Mouse (Mus musculus) cerebellum, adult 9-11 months (tissue): ENCODE results near the gene Larp1.

Experiments used
- DNase-seq: peaks from one replicate; pipeline ENCODE4 v3.0.0; 2022

The Larp1 gene

DNA sequence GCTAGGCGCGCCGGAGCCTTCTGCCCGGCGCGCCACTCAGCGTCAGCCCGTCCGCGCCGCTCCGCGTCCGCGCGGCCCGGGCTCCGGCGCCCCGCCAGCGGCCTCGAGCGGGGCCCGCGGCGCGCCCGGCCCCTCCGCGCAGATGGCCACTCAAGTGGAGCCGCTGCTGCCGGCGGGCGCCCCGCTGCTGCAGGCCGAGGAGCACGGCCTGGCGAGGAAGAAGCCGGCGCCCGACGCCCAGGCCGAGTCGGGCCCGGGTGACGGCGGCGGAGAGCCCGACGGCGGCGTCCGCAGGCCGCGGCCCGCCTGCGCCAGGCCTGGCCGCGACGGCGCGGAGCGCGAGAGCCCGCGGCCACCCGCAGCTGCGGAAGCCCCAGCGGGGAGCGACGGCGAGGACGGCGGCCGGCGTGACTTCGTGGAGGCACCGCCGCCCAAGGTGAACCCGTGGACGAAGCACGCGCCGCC is at the start of gene Larp1:
Gene Larp1, plus strand, starts transcription at position 14 of the 465 bp plus-strand sequence.
- DNase-seq = peak; percentile 72

DNA sequence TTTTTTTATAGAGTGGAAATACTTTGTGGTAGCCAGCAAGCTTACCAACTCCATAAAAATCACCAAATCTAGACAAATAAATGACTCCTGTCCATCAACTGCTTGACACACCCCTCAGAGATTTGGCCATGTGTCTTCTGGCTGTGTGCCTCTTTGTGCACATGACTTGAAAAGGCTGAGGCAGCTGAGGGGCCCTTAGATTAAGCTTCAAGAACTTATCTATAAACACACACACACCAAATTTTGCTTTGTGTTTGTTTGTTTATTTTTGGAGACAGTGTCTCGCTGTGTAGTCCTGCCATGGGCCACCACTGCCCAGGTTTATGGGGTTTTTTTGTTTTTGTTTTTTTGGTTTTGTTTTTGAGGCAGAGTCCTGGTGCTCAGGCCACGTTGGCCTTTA is 48.9 kb upstream of the Larp1 start:
- no peak for DNase-seq

DNA sequence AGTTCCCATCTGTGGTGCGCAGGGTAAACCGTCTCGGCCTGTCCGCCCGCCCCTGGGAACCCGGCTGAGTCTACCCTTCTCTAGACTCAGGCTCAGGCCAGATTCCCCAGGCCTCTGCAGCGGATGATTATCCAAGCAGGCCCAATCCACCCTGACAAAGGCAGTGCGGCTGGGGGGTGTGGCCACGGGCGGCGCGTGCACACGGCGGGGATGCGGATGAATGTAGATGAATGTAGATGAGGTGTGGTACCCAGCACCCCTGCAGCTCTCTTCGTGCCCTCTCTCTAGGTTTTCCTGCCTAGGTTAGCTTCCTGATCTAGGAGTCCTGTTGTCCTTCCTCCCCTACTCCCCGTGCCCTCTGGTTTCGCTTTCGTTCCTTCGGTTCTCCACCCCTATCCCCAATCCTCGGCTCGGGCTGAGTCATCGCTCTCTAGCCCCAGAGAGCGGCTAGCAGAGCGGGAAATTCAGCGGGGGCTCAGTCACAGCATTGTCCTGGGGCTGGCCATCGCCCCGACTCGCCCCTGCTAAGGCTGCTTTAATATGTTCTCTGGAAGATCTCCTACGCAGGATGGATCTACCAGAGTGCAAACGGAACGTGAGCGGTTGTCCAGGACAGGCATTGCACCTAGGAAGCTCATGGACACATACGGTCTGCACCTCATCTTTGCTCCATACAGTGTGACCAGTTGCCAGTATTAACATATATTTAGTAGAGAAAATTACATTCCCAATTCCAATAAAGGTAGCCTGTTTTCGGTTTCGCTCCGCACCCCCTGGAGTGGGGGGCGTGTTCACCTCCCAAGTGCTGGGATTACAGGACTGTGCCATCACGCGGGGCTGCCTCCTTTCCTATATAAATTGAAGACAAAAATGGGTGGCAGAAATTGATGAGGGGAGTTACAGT is 46.2 kb upstream of the Larp1 start:
- peak; percentile 88 for DNase-seq

DNA sequence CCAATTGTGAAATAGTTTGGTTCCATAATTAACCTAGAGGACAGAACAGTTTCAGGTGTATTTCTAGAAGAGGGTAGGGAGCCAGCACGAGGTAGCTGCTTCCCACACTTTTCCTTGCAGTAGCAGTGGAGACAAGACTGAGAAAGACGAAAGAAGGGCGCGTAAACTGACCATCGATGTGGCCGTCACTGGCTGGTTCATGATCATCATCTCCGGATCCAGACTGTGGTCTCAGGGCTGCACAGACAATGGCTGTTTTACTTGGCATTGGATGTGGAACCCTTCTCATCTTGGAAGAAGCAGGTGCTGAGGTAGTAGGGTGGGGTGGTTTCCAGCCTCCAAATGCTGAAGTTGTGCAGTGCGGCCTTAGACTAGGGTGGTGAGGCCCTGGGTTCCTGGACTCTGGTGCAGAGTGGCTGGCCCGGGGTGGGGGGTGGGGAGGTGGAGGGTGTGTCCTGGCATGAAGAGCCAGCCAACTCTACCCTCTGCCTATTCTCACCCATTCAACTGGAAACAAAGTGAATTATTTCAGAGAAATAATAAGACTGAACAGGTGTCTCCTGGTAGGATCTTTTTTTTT is 45.5 kb upstream of the Larp1 start:
- peak; percentile 37 for DNase-seq

DNA sequence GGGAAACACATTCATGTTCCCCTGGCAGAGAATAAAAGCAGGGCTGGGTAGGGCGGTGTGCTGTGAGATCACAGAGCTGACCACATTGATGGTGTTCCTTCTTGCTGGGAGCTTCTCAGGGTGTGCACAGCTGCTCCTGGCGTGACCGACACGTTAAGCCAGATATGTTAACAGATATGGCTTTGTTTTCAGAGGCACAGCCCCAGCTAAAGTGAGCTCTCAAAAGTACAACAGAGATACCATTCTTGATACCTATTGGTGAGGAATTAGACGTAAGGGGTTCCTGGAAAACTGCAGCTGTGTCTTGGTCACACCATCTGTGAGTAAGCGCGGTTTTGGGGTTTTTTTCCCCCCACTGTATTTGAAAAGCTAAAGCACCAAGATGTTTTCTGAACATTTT is 42.2 kb upstream of the Larp1 start:
- DNase-seq = no peak

DNA sequence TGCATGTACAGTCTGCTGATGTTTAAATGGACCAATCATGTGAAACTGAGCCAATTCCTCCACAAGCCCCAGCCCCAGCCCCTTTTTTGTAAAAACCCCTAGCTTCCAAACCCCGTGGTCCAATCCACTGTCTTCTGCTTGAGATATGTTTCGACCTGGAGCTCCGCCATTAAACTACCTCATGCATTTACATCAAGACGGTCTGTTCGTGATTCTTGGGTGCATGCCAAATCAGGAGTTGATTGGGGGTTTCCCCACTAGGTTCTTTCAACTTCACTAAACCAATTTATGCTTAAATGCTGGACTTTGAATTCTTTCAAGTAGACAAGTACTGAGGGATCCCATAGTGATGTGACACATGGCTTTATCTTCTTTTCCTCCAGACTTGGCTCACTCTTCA is 40.6 kb upstream of the Larp1 start:
- DNase-seq = no peak

DNA sequence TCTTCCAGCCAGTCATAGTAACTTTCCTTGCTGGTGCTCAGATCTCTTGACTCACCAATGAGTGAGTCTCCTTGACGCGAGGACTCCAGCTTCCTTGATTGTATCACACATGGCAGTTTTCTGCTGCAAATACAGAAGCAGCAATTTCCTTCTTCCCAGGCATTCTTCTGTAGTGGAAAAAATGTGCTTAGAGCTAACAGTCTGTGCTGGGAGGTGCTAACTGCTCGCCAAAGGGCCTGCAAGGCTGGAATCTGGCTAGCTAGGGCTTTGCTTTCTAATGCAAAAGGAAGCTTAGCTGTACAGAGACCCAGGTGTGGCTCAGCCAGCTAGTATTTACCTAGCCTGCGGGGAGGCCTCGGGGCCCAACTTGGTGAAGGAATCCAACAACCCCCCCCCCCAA is 38.3 kb upstream of the Larp1 start:
- DNase-seq = no peak

DNA sequence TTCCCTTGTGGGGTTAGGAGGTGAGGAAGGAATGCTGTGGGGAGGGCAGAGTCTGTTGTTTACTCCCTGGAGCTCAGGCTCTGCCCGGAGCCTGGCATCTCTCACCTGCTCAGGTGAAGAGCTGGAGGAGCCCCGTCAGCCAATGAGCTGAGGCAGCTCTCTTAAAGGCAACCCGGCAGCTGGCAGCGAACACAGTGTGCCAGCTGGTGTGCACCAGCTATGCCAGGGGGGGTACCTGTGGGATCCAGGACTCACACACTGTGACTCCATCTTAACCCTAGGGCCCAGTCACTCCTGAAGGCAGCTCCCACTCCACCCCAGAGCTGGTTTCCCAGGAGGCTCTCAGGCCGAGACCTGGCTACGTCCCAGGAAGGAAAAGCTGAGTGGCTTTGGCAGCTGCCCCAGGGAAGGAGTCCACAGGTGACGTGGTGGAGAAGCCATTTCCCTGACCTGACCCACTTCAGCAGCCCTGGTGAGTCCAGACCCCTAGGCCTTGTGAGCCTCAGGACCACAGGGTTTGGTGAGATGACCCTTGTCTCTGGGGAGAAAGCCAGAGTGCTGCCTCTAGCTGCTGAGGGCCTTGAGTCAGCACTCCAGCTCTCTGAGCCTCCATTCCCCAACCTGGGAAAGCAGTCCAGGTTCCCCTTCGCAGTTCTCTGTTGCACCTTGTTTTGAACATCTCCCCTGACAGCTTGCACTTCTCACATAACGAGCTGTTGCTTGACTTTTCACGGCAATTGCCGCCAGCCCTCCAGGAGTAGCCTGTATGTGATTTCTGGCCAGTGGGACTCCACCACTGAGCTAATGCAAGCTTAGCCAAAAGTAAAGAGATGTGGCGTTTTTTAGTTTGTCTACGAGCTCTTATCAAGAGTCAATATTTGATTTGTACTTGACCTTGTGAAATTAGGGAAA is 35.6 kb upstream of the Larp1 start:
- DNase-seq = peak; percentile 84

DNA sequence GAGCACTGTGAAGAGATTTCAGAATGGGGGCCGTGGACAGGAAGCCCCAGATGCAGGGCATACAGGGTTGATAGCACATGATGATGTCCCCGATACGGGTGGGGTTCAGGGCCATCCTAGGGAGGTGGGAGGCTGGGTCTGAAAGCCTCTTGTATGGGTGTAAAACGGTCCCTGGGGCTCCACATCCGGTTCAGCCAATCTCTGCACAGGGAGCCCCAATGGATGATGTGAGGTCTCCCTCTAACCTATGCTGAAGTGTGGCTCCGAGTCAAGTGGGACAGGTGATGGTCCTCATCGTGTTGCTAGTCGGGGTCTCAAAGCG is 35.0 kb upstream of the Larp1 start:
- no peak for DNase-seq

DNA sequence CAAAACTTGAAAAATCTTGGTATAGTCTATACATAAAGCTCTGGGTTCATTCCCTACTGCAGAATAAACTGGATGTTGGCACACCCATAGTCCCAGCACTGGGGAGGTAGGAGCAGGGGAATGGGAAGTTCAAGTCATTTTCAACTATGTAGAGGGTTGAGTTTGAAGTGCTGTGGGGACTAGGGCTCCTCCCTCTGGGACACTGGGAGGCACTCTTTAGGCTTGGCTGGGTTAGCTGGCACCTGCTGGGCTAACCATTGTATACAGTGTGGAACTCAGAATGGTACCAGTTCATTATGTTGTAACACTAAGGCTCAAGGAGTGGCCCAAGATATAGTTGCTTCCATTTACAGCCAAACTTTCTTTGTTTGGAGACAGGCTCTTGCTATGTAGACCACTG is 33.0 kb upstream of the Larp1 start:
- DNase-seq = no peak

DNA sequence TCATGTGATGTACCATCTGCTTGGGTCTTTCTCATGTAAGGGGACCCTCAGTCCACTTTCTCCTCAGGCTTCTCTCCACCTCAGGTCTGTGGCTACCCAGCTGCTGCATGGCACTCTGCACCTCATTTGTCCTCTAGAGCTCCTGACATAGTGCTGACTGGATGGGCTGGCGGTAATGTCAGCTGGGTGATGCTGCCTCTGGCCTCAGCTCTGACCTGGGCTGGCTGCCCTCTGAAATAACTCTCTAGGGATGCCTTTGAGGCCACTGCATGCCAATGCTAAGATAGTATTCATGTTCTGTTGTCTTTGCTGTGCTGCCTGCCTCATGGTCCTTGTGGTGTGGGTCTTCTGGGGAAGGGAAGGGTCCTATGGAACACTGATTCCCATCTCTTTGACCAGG is 31.2 kb upstream of the Larp1 start:
- DNase-seq = no peak

DNA sequence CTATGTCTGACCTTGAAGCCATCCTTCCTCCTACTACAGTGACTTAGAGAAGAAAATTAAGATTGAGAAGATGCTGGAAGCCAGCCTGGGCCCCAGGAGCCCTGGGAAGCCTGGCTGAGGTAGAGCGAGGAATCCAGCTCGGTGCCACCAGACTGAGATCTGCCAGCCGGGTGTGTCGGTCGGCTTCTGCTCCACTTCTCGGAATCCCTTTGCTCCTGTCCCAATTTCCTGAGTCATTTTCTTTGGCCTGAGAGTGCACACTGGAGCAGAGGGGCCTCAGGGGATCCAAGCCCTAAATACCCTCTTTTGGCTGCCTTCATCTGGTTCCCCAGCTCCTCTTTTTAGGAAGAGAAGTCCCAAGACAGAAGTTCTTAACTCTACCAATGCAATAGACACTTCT is 29.2 kb upstream of the Larp1 start:
- no peak for DNase-seq

DNA sequence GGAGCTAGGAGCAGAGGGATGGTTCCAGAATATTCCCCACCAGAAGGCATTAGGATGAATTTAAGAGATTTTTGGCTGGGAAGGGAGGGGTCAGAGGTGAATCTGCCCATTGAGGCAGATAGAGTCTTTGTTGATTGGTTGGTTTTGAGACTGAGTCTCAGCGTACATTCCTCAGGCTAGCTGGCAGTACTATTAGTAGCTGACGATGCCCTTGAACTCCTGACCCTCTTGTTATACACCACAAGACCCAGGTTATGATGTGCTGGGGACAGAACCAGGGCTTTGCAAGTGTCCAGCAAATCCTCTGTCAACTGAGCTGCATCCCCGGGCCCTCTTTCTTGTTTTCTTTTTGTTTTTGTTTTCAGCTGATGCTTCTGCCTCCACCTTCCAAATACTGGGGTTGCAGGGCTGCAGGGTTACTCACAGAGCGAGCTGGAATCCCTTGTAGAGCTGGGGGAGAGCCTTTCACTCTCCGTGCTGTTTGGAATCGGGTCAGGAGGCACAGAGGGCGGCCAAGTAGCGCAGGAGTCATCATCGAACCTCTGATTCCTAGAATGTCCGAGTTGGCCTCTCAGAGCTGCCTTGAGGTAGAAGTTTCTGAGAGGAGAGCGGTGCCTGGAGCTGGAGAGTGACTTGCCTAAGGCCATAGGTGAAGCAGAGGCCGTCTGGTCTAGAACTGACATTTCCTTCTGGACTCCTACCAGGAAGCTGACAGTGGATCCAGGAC is 27.6 kb upstream of the Larp1 start:
- DNase-seq = no peak

DNA sequence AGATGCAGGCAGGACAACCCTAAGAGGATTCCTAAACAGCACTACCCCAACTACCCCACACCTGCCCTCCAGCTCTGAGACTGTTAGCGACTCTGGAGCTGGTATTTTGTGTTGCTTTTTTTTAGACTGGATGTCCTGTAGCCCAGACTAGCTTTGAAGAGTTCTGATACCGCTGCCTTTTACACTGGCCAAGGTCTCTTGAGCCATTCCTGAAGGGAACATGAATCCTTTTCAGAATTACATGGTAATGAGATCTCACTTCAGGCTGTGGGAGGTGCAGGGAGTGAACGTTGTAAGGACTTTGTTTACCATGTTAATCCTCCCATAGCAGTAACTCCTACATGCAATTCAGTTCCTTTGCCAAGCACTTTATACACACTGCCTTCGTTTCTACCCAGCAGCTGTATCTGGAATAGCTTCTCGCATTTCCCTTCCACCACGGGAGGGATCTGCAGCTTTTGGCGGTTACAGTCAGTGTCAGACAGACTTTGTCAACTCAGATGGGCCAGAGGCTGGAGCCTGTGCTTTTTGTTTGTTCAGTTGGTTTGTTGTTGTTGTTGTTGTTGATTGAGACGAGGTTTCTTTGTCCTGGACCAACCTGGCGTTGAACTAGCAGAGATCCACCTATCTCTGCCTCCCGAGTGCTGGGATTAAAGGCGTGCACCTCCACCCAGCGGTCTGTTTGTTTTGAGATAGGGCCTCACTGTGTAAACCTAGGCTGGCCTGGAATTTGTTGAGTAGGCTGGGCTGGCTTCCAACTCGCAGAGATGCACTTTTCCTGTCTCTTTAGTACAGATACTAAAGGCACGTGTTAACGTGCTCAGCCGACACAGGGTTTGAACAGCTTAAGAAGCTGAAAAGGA is 25.2 kb upstream of the Larp1 start:
- DNase-seq = no peak

DNA sequence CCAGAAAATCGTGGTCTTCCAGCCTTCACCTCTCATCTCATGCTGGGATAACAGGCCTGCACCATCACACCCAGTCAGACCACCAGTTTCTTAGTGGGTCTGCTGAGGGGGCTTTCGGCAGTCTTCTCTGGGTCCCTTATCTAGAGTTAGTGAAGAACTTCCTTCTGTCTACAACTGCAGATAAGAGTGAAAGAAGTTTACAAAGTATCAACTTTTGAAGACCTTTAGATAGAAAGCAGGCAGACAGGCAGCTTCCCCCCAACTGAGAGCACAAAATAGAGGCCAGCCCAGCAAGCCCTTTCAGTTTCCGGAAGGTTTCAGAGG is 24.6 kb upstream of the Larp1 start:
- no peak for DNase-seq

DNA sequence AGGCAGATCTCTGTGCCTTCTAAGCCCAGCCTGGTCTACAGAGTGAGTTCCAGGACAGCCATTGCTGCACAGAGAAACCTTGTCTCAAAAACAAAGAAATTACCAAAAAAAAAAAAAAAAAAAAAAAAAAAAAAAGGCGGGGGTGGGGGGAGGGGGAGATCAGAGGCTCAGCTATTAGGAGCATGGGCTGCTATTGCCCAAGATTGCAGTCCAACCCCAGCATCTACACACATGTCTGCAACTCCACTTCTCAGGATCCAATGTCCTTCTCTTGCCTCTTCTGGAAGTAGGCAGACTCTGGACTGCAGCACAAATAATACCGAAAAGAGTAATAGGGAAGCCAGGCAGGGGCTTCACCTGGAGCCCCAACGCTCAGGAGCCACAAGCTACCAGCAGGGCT is 23.4 kb upstream of the Larp1 start:
- no peak for DNase-seq

DNA sequence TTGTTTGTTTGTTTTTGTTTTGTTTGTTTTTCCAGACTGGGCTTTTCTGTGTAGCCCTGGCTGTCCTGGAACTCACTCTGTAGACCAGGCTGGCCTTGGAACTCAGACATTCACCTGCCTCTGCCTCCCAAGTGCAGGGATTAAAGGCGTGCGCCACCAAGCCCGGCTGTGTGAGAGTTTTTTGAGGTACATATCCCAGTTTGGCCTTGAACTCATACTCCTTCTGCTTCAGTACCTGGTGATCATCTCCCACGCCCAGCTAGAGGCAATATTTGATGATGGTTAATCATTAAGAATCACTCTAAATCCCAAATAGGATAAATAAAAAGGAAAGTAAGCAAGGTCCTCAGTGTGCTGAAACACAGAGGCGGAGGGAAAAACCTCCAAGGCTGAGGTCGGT is 22.8 kb upstream of the Larp1 start:
- no peak for DNase-seq

DNA sequence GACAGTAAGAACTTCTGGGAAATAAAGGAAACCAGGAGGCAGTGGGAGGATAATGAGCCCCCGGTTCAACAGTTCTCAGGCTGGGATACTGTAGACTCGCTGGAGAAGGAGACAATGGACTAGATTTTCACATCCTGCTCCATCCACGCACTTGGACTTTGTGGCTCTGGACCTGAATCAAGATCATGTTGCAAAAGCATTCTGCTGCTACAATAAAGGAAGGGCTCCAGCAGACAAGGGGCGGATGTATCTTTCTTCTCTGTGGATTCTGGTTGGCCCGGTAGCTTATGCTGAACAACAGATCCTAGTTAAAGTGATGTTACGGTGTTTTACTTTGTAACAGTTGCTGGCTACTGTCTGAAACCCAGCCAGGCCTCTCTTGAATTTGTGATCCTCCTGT is 22.4 kb upstream of the Larp1 start:
- DNase-seq = no peak

DNA sequence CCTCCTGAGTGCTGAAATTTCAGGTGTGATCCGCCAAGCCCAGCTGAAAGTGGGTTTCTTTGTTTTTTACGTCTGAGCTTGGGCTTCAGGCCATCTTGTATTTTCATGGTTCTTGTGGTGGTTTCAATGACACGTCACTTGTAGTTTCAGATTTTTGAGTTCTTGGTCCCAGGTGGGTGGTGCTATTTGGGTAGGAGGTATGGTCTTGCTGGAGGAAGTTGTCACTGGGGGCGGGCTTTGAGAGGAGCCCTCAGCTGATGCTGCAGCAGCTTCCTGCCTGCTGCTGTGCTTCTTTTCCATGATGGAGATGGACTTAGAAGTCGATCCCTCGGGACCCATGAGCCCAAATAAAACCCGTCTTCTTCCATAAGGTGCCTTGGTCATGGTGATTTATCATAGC is 22.0 kb upstream of the Larp1 start:
- no peak for DNase-seq

DNA sequence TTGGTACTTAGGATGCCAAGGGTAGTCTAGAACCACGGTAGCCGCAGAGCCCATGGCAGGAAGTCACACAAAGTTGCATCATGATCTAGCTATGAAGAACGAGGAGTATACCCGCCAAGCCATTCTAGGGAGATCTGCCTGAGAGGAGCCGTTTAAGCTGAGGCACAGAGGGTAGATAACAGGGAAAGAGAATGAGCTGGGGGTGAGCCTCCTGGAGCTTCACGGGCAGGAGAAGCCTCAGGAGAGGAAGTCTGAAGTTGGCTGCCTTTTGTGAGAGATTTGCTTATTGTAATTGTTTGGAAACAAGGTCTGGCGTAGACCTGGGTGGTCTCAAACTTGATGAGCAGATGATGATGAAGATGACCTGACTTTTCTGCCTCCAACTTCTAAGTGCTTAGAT is 10.7 kb upstream of the Larp1 start:
- no peak for DNase-seq

DNA sequence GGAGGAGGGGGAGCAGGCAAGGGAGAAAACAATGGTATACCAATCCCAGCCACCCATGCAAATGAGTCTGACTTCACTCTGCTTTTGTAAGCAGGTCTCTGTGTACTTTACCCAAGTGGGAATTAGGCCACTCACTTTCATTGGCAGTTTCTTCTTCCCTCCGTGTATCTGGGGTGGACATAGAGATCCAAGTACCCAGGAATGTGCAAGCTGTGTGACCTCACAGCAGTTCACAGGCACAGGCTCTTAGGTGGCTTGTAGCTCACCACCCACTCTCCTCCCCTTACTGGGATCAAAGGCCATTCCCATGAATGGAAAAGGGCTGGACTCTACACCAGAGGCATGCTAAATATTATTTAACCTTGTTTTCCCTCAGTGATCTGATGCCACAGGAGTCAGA is 10.0 kb upstream of the Larp1 start:
- DNase-seq = no peak

DNA sequence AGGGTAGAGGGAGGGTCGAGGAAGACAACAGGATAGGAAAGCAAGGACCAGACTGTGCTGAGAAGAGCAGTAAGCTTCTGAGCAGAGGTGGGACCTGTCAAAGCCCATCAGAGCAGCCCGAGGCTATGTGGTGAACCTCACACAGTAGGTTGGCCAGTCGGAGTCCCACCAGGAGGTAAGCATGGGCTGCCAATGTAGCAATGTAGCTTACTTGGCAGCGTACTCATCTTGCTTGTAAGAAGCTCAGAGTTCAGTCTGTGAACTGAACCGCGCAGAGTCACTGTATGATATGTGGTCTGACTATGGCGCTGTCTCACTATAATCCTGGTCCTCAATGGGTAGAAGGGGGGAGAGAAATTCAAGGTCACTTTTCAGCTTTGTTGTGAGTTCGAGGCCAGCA is 5.7 kb upstream of the Larp1 start:
- no peak for DNase-seq
